Mouse (Mus musculus) hindbrain, embryonic 12.5 days (tissue): ENCODE data around the gene Neo1. TPM values are rescaled to one million over a fixed set of nuclear protein-coding genes. Genes with fewer than 3 reads are reported as not detected.
"Not testable (repeated sequence)": the region's sequence is repeated elsewhere in the genome, so short reads cannot be mapped to it uniquely, and the experiment has no call there.

Experiments used
- ATAC-seq: fragments of 200-750 bp; cut with Nextera tagmentation; 2 replicates; pipeline ENCODE4 v1.8.0; 2017; ENCODE audit warnings: moderate TSS enrichment; ENCODE audit not compliant: low FRiP score
- H3K27ac ChIP-seq: fragments of 300-500 bp; sonication (generic); 2 replicates; pipeline ENCODE4 v1.5.1; 2016; ENCODE audit warnings: mild to moderate bottlenecking
- H3K27me3 ChIP-seq: fragments of 300-500 bp; sonication (generic); 2 replicates; pipeline ENCODE4 v1.6.1; 2016; ENCODE audit warnings: mild to moderate bottlenecking
- H3K36me3 ChIP-seq: fragments of 300-500 bp; sonication (generic); 2 replicates; pipeline ENCODE4 v1.6.1; 2016; ENCODE audit warnings: mild to moderate bottlenecking
- H3K4me1 ChIP-seq: fragments of 300-500 bp; sonication (generic); 2 replicates; pipeline ENCODE4 v1.6.1; 2016
- H3K4me2 ChIP-seq: fragments of 300-500 bp; sonication (generic); replicated peaks from 2 replicates; pipeline ENCODE4 v1.6.1; 2016; ENCODE audit warnings: mild to moderate bottlenecking
- H3K4me3 ChIP-seq: fragments of 300-500 bp; sonication (generic); 2 replicates; pipeline ENCODE4 v1.5.1; 2016; ENCODE audit warnings: mild to moderate bottlenecking
- H3K9ac ChIP-seq: fragments of 300-500 bp; sonication (generic); 2 replicates; pipeline ENCODE4 v1.6.1; 2016; ENCODE audit warnings: mild to moderate bottlenecking, moderate library complexity
- H3K9me3 ChIP-seq: fragments of 300-500 bp; sonication (generic); replicated peaks from 2 replicates; pipeline ENCODE4 v1.6.1; 2016; ENCODE audit warnings: mild to moderate bottlenecking
- WGBS: fragments of 180-500 bp; shearing (Covaris S2); methylation state at CpG from one replicate; pipeline ENCODE4 v1.1.7; 2016; 5-methylcytosine and 5-hydroxymethylcytosine counted together
- polyA plus RNA-seq: library from polyadenylated mRNA; unstranded; fragments of >200 nt; fragmentation: Nextera tagmentation; extraction: Ambion mirVana; gene quantifications from 2 replicates; pipeline ENCODE4 v1.2.1, GENCODE M21; 2016

The Neo1 gene
- polyA plus RNA-seq, 1 experiment from 2014 or later: 62.7 TPM

DNA sequence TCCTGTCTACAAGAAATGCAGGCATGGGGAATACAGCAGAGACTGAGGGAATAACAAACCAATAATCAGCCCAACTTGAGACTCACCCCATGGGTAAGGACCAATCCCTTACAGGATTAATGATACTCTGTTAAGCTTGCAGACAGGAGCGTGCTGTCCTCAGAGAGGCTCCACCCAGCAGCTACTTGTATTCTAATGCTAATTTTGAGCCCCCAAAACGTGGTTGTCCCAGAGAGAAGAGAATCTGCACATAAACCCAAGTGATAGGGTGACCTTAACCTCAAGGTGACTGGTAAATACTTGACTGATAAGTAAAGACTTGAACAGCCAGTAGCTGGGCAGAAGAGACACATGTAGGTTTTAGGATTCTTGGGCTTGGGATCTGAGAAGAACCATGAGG, 68.9 kb downstream of the Neo1 start:
- ATAC-seq: no peak
- no peak overlapping the region for H3K9ac ChIP-seq
- no peak overlapping the region for H3K4me2 ChIP-seq
- H3K4me1 ChIP-seq: no peaks in the 10 kb centered on the region
- WGBS: 44% methylated on average over 2 of the region's 2 CpGs
- H3K9me3 ChIP-seq: no peaks in the 10 kb centered on the region
- no peak overlapping the region for H3K27ac ChIP-seq
- no peaks in the 10 kb centered on the region; the same call in 1 of the 2 replicates for H3K36me3 ChIP-seq
- no peaks in the 10 kb centered on the region for H3K27me3 ChIP-seq
- no peak overlapping the region for H3K4me3 ChIP-seq

- ATAC-seq: no peak
- no peak overlapping the region for H3K9ac ChIP-seq
- no peak overlapping the region for H3K4me3 ChIP-seq
- no peaks in the 10 kb centered on the region for H3K4me1 ChIP-seq
- no peaks in the 10 kb centered on the region for H3K9me3 ChIP-seq
- no peak overlapping the region for H3K4me2 ChIP-seq
- H3K27me3 ChIP-seq: no peaks in the 10 kb centered on the region
- WGBS: 81% methylated on average over 3 of the region's 3 CpGs
- peaks cover 16% of the 10 kb centered on the region for H3K36me3 ChIP-seq
- no peak overlapping the region for H3K27ac ChIP-seq
Measured at GRCm38 (mm10) chr9:58955507-58955906, 80.7 kb downstream of the Neo1 start.

DNA sequence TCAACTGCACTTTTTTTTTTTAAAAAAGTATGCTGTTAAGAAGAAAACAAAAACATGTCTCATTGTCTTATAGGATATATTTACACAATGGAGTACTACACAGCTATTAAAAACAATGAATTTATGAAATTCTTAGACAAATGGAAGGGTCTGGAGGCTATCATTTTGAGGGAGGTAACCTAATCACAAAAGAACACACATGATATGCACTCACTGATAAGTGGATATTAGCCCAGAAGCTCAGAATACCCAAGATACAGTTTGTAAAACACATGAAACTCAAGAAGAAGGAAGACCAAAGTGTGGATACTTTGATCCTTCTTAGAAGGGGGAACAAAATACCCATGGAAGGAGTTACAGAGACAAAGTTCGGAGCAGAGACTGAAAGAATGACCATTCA, 90.3 kb downstream of the Neo1 start:
- not testable (repeated sequence) for H3K36me3 ChIP-seq, H3K4me3 ChIP-seq, H3K9me3 ChIP-seq, H3K4me1 ChIP-seq, H3K27me3 ChIP-seq, H3K9ac ChIP-seq, H3K4me2 ChIP-seq, ATAC-seq, H3K27ac ChIP-seq
- 100% methylated on average over 1 of the region's 1 CpGs for WGBS

DNA sequence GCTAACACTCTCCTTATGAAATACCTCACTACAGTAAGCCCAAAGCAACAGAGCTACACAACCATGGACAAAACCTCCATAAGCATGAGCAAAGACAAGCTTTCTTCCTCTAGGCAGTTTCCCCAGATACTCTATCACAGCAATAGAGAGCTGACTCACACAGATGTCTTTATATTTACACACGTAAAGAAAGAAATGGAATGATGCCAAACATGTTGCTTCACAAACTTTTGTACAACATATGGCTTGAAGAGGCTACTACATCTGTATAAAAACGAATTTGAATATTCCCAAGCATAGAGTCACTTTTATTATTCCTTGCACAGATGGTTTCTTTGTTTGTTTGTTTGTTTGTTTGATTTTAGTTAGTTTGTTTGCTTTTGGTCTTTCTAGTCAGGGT, 101.5 kb downstream of the Neo1 start:
- no peaks in the 10 kb centered on the region for H3K9me3 ChIP-seq
- H3K27ac ChIP-seq: no peak overlapping the region
- no peak overlapping the region for H3K4me2 ChIP-seq
- H3K4me1 ChIP-seq: no peaks in the 10 kb centered on the region
- H3K36me3 ChIP-seq: no peaks in the 10 kb centered on the region
- 89% methylated on average over 2 of the region's 2 CpGs for WGBS
- H3K4me3 ChIP-seq: no peak overlapping the region
- H3K9ac ChIP-seq: no peak overlapping the region
- H3K27me3 ChIP-seq: no peaks in the 10 kb centered on the region
- no peak for ATAC-seq

- H3K36me3 ChIP-seq: no peaks in the 10 kb centered on the region
- H3K4me1 ChIP-seq: no peaks in the 10 kb centered on the region
- no peak overlapping the region for H3K27ac ChIP-seq
- H3K4me3 ChIP-seq: no peak overlapping the region
- WGBS: 33% methylated on average over 1 of the region's 1 CpGs
- H3K9ac ChIP-seq: no peak overlapping the region
- ATAC-seq: no peak
- H3K4me2 ChIP-seq: no peak overlapping the region
- no peaks in the 10 kb centered on the region for H3K27me3 ChIP-seq
- H3K9me3 ChIP-seq: no peaks in the 10 kb centered on the region
Measured at GRCm38 (mm10) chr9:58928103-58928502, 108.1 kb downstream of the Neo1 start.

- ATAC-seq: no peak
- Histone ChIP-seq H3K9ac (no peak overlapping the region), H3K27me3 (no peaks in the 10 kb centered on the region), H3K36me3 (peaks cover 42% of the 10 kb centered on the region), H3K4me1 (no peaks in the 10 kb centered on the region), H3K9me3 (no peaks in the 10 kb centered on the region), H3K4me2 (no peak overlapping the region), H3K27ac (no peak overlapping the region), H3K4me3 (no peak overlapping the region)
- 70% methylated on average over 6 of the region's 6 CpGs for whole genome bisulfite sequencing
Measured at GRCm38 (mm10) chr9:58902869-58903585, 133.2 kb downstream of the Neo1 start.

DNA sequence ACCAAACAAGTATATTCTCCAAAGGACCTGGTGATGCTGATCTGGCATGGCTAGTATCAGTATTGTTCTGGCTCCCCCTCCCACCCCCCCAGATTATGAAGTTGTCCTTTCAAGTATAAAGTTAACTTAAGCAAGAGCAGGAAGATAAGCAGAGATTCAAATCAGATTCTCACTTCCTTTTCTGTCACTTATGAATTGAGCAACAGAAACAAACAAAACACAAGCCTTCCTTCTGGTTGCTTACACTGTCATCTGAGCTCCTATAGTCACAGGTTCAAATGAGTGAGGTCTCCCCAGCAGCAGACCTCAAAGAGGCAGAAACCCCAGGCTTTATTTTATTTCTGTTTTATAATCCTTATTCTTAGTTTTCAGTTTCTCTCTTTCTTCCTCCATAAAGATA, 136.6 kb downstream of the Neo1 start:
- Histone ChIP-seq H3K27me3 (no peaks in the 10 kb centered on the region), H3K4me1 (no peaks in the 10 kb centered on the region), H3K4me2 (no peak overlapping the region), H3K36me3 (peaks cover 31% of the 10 kb centered on the region), H3K27ac (no peak overlapping the region), H3K4me3 (no peak overlapping the region), H3K9ac (no peak overlapping the region), H3K9me3 (no peaks in the 10 kb centered on the region)
- ATAC-seq: no peak

GRCm38 (mm10) chr9:58891840-58892640, 144.2 kb downstream of the Neo1 start:
- no peak overlapping the region for H3K27ac ChIP-seq
- H3K36me3 ChIP-seq: peaks cover 54% of the 10 kb centered on the region
- no peak overlapping the region for H3K4me2 ChIP-seq
- 92% methylated on average over 6 of the region's 6 CpGs for WGBS
- no peak overlapping the region for H3K4me3 ChIP-seq
- H3K9me3 ChIP-seq: no peaks in the 10 kb centered on the region
- ATAC-seq: no peak
- H3K4me1 ChIP-seq: no peaks in the 10 kb centered on the region
- no peaks in the 10 kb centered on the region for H3K27me3 ChIP-seq
- H3K9ac ChIP-seq: no peak overlapping the region

DNA sequence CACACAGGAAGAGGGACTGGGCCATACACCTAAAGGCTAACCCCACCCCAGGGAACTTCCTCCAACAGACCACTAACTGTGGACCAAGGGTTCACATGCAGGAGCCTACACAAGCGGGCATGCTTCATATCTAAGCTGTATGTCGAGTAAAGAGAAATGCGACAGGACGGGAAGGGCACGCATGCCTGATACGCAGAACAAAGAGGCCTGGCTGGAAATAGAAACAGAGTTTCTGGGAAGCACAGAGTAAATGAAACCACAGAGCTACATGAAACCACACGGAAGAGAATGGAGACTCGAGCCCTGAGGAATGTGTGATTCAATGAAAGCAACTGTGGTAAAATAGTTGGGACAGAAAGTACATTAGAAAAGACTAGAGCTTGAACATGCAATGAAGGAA, 145.3 kb downstream of the Neo1 start:
- 93% methylated on average over 8 of the region's 8 CpGs for WGBS
- Histone ChIP-seq H3K4me1 (no peaks in the 10 kb centered on the region), H3K4me3 (no peak overlapping the region), H3K27me3 (no peaks in the 10 kb centered on the region), H3K9ac (no peak overlapping the region), H3K4me2 (no peak overlapping the region), H3K9me3 (no peaks in the 10 kb centered on the region), H3K36me3 (peaks cover 56% of the 10 kb centered on the region), H3K27ac (no peak overlapping the region)
- no peak for ATAC-seq

DNA sequence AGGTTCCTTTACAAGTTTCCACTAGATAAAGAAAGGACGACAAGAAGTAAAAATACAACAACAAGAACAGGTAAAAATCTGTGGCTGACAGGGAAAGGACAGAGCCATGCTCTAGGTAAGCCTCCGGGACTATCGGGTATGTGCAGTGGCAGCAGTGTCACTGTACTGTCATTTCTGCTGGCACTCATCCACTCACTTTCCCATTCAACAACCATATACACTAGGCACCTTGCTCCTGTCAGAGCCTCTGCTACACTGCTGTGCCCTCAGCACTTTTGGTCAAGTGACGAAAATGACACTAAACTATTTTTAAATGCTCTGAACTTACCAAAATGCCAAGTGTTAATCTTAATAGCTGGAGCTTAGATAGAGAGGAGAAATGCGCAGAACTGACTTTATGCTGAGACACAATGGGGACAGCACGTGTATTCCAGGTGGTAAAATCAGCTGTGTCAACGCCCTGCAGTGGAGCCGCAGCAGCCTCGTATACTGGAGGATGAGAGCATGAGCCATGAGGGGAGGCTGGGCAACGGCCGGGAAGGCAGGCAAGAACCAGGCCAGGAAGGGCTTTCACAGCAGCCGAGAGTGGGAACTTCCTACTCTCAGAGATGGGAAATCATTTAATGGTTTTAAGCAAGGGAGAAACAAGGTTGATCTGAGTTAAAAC, 146.3 kb downstream of the Neo1 start:
- Histone ChIP-seq H3K36me3 (peaks cover 56% of the 10 kb centered on the region), H3K4me1 (no peaks in the 10 kb centered on the region), H3K27ac (no peak overlapping the region), H3K4me2 (no peak overlapping the region), H3K4me3 (no peak overlapping the region), H3K9me3 (no peaks in the 10 kb centered on the region), H3K27me3 (no peaks in the 10 kb centered on the region), H3K9ac (no peak overlapping the region)
- WGBS: 89% methylated on average over 12 of the region's 12 CpGs
- no peak for ATAC-seq

GRCm38 (mm10) chr9:58882686-58883085, 153.6 kb downstream of the Neo1 start:
- Histone ChIP-seq H3K4me3 (no peak overlapping the region), H3K4me2 (no peak overlapping the region), H3K27ac (no peak overlapping the region), H3K9ac (no peak overlapping the region), H3K9me3 (no peaks in the 10 kb centered on the region), H3K27me3 (no peaks in the 10 kb centered on the region), H3K36me3 (peaks cover 59% of the 10 kb centered on the region), H3K4me1 (no peaks in the 10 kb centered on the region)
- WGBS: 83% methylated on average over 1 of the region's 1 CpGs
- no peak for ATAC-seq

GRCm38 (mm10) chr9:58879836-58880235, 156.4 kb downstream of the Neo1 start:
- no peak overlapping the region for H3K4me3 ChIP-seq
- no peak overlapping the region for H3K9ac ChIP-seq
- no peak overlapping the region for H3K27ac ChIP-seq
- H3K27me3 ChIP-seq: no peaks in the 10 kb centered on the region
- ATAC-seq: no peak
- H3K9me3 ChIP-seq: no peaks in the 10 kb centered on the region
- H3K4me2 ChIP-seq: no peak overlapping the region
- WGBS: 91% methylated on average over 1 of the region's 1 CpGs
- H3K4me1 ChIP-seq: no peaks in the 10 kb centered on the region
- H3K36me3 ChIP-seq: peaks cover 72% of the 10 kb centered on the region
